Mouse (Mus musculus) MEL (cell line): ENCODE measurements around the gene Soat1. TPM values are rescaled to one million over a fixed set of nuclear protein-coding genes. Genes with fewer than 3 reads are reported as not detected.
A peak's percentile ranks its signal among the peaks of the same experiment; 100 is the strongest.

Experiments used
- DNase-seq: peaks from one replicate; pipeline ENCODE4 v3.0.0; 2011; ENCODE audit warnings: low read depth, low spot score
- H3K27ac ChIP-seq: 2 replicates; pipeline ENCODE4 v1.5.1; 2012; ENCODE audit warnings: low read depth, mild to moderate bottlenecking, control low read depth, low read length, moderate library complexity; ENCODE audit not compliant: control insufficient read depth
- H3K27me3 ChIP-seq, 2 experiments: fragments of 150-350 bp in 1 of 2; sonication (generic) in 1 of 2; 2 replicates each; pipeline ENCODE4 v1.6.1; 2012; ENCODE audit warnings: low read length in 2 of 2, mild to moderate bottlenecking in 2 of 2, improper control_type of control experiment in 1 of 2, moderate library complexity in 1 of 2; ENCODE audit not compliant: insufficient read depth in 2 of 2, control insufficient read depth in 1 of 2
- H3K36me3 ChIP-seq, 2 experiments: 2 replicates each; pipeline ENCODE4 v1.6.1; 2012 to 2014; ENCODE audit warnings: low read length in 2 of 2, improper control_type of control experiment in 1 of 2, inconsistent platforms in 1 of 2, mild to moderate bottlenecking in 1 of 2; ENCODE audit not compliant: insufficient read depth in 2 of 2, control insufficient read depth in 1 of 2
- H3K4me1 ChIP-seq, 2 experiments: fragments of 150-350 bp in 1 of 2; sonication (generic) in 1 of 2; 2 replicates each; pipeline ENCODE4 v1.6.1; 2012; ENCODE audit warnings: low read length in 2 of 2, improper control_type of control experiment in 1 of 2, mild to moderate bottlenecking in 1 of 2; ENCODE audit not compliant: insufficient read depth in 2 of 2, control insufficient read depth in 1 of 2
- H3K4me3 ChIP-seq, 2 experiments: fragments of 150-350 bp in 1 of 2; sonication (generic) in 1 of 2; 2 replicates each; pipeline ENCODE4 v1.5.1; 2012; ENCODE audit warnings: low read depth in 2 of 2, low read length in 2 of 2, mild to moderate bottlenecking in 2 of 2, moderate library complexity in 2 of 2, control low read depth in 1 of 2, improper control_type of control experiment in 1 of 2; ENCODE audit not compliant: control insufficient read depth in 1 of 2, insufficient read depth in 1 of 2
- H3K79me2 ChIP-seq: 2 replicates; pipeline ENCODE4 v1.6.1; 2012; ENCODE audit warnings: mild to moderate bottlenecking, low read length, moderate library complexity; ENCODE audit not compliant: control insufficient read depth, poor library complexity, insufficient read depth
- H3K9ac ChIP-seq: 2 replicates; pipeline ENCODE4 v1.6.1; 2012; ENCODE audit warnings: low read depth, mild to moderate bottlenecking, control low read depth, low read length, moderate library complexity; ENCODE audit not compliant: control insufficient read depth, poor library complexity, severe bottlenecking
- H3K9me3 ChIP-seq: fragments of 150-350 bp; sonication (generic); replicated peaks from 2 replicates; pipeline ENCODE4 v1.6.1; 2012; ENCODE audit warnings: mild to moderate bottlenecking, low read length, improper control_type of control experiment, moderate library complexity; ENCODE audit not compliant: insufficient read depth
- CHD1 ChIP-seq: IDR thresholded peaks from 2 replicates; pipeline ENCODE4 v1.6.1; 2012; ENCODE audit warnings: low read depth, mild to moderate bottlenecking, inconsistent platforms, low read length, improper control_type of control experiment
- CHD2 ChIP-seq: IDR thresholded peaks from 2 replicates; pipeline ENCODE4 v1.6.1; 2011; ENCODE audit warnings: low read length, improper control_type of control experiment
- CTCF ChIP-seq, 3 experiments: IDR thresholded peaks in 2 of 3; conservative IDR thresholded peaks in 1 of 3; 2 replicates each; pipeline ENCODE4 v1.5.1; 2011 to 2012; ENCODE audit warnings: low read length in 3 of 3, low read depth in 2 of 3, mild to moderate bottlenecking in 2 of 3, improper control_type of control experiment in 1 of 3, inconsistent platforms in 1 of 3, mixed read lengths in 1 of 3, moderate library complexity in 1 of 3; ENCODE audit not compliant: control insufficient read depth in 1 of 3, insufficient read depth in 1 of 3, poor library complexity in 1 of 3, severe bottlenecking in 1 of 3
- E2F4 ChIP-seq: IDR thresholded peaks from 2 replicates; pipeline ENCODE4 v1.6.1; 2011; ENCODE audit warnings: low read depth, low read length, improper control_type of control experiment, borderline replicate concordance
- EP300 ChIP-seq, 2 experiments: IDR thresholded peaks; 2 replicates each; pipeline ENCODE4 v1.6.1; 2011; ENCODE audit warnings: improper control_type of control experiment in 2 of 2, low read length in 2 of 2, low read depth in 1 of 2, mild to moderate bottlenecking in 1 of 2
- GABPA ChIP-seq: IDR thresholded peaks from 2 replicates; pipeline ENCODE4 v1.6.1; 2012; ENCODE audit warnings: low read depth, mild to moderate bottlenecking, inconsistent platforms, low read length, improper control_type of control experiment, moderate library complexity
- GATA1 ChIP-seq: IDR thresholded peaks from 2 replicates; pipeline ENCODE4 v1.6.1; 2011; ENCODE audit warnings: low read depth, low read length, improper control_type of control experiment
- HCFC1 ChIP-seq: IDR thresholded peaks from 2 replicates; pipeline ENCODE4 v1.6.1; 2012; ENCODE audit warnings: low read depth, mild to moderate bottlenecking, inconsistent platforms, low read length, improper control_type of control experiment, moderate library complexity
- MAFK ChIP-seq: IDR thresholded peaks from 2 replicates; pipeline ENCODE4 v1.6.1; 2011; ENCODE audit warnings: low read depth, mild to moderate bottlenecking, low read length, improper control_type of control experiment, borderline replicate concordance
- MAZ ChIP-seq: IDR thresholded peaks from 2 replicates; pipeline ENCODE4 v1.6.1; 2012; ENCODE audit warnings: low read depth, mild to moderate bottlenecking, inconsistent platforms, low read length, improper control_type of control experiment
- NELFE ChIP-seq: IDR thresholded peaks from 2 replicates; pipeline ENCODE4 v1.6.1; 2011; ENCODE audit warnings: low read depth, low read length, improper control_type of control experiment
- NRF1 ChIP-seq: IDR thresholded peaks from 2 replicates; pipeline ENCODE4 v1.6.1; 2014; ENCODE audit warnings: low read depth, mild to moderate bottlenecking, inconsistent platforms, low read length, improper control_type of control experiment, moderate library complexity; ENCODE audit not compliant: poor library complexity, insufficient read depth, severe bottlenecking
- RAD21 ChIP-seq: IDR thresholded peaks from 2 replicates; pipeline ENCODE4 v1.6.1; 2011; ENCODE audit warnings: mild to moderate bottlenecking, low read depth, low read length, improper control_type of control experiment
- RCOR1 ChIP-seq: IDR thresholded peaks from 2 replicates; pipeline ENCODE4 v1.6.1; 2012; ENCODE audit warnings: low read depth, mild to moderate bottlenecking, inconsistent platforms, low read length, improper control_type of control experiment
- SIN3A ChIP-seq: IDR thresholded peaks from 2 replicates; pipeline ENCODE4 v1.6.1; 2012; ENCODE audit warnings: low read length, improper control_type of control experiment, inconsistent platforms
- SMC3 ChIP-seq: IDR thresholded peaks from 2 replicates; pipeline ENCODE4 v1.6.1; 2011; ENCODE audit warnings: low read depth, low read length, improper control_type of control experiment
- TAL1 ChIP-seq: IDR thresholded peaks from 2 replicates; pipeline ENCODE4 v1.6.1; 2012; ENCODE audit warnings: mild to moderate bottlenecking, inconsistent platforms, low read length, moderate library complexity, mixed read lengths
- TBP ChIP-seq: IDR thresholded peaks from 2 replicates; pipeline ENCODE4 v1.8.0; 2011; ENCODE audit warnings: low read depth, low read length, improper control_type of control experiment
- UBTF ChIP-seq: IDR thresholded peaks from 2 replicates; pipeline ENCODE4 v1.6.1; 2012; ENCODE audit warnings: low read depth, mild to moderate bottlenecking, inconsistent platforms, low read length, improper control_type of control experiment, moderate library complexity, borderline replicate concordance; ENCODE audit not compliant: insufficient read depth
- USF2 ChIP-seq, 2 experiments: IDR thresholded peaks; 2 replicates each; pipeline ENCODE4 v1.6.1; 2011 to 2012; ENCODE audit warnings: improper control_type of control experiment in 2 of 2, low read length in 2 of 2, borderline replicate concordance in 1 of 2, inconsistent platforms in 1 of 2, low read depth in 1 of 2, mild to moderate bottlenecking in 1 of 2; ENCODE audit not compliant: insufficient read depth in 1 of 2
- ZMIZ1 ChIP-seq: IDR thresholded peaks from 2 replicates; pipeline ENCODE4 v1.6.1; 2012; ENCODE audit warnings: low read depth, mild to moderate bottlenecking, inconsistent platforms, low read length, improper control_type of control experiment, moderate library complexity
- ZNF384 ChIP-seq: IDR thresholded peaks from 2 replicates; pipeline ENCODE4 v1.6.1; 2012; ENCODE audit warnings: low read depth, mild to moderate bottlenecking, inconsistent platforms, low read length, improper control_type of control experiment
- polyA plus RNA-seq, 2 experiments: library from polyadenylated mRNA; stranded (reverse) in 1 of 2; unstranded in 1 of 2; fragments of >175 nt in 1 of 2; fragments of >200 nt in 1 of 2; gene quantifications; 2 replicates each; pipeline versions ENCODE4 v1.2.1 to v1.2.4; 2012; ENCODE audit warnings: low replicate concordance in 2 of 2, low read depth in 1 of 2; ENCODE audit not compliant: insufficient read length in 2 of 2, insufficient read depth in 1 of 2, missing spikeins in 1 of 2
- total RNA-seq: library from RNA; depleted of rRNA; stranded (reverse); fragments of 300-350 nt; gene quantifications from 2 replicates; pipeline ENCODE4 v1.2.3, GENCODE M21; 2012

The Soat1 gene
- total and polyA plus RNA-seq, 3 experiments, result 2.7 to 10.5 TPM; not detected in 1

DNA sequence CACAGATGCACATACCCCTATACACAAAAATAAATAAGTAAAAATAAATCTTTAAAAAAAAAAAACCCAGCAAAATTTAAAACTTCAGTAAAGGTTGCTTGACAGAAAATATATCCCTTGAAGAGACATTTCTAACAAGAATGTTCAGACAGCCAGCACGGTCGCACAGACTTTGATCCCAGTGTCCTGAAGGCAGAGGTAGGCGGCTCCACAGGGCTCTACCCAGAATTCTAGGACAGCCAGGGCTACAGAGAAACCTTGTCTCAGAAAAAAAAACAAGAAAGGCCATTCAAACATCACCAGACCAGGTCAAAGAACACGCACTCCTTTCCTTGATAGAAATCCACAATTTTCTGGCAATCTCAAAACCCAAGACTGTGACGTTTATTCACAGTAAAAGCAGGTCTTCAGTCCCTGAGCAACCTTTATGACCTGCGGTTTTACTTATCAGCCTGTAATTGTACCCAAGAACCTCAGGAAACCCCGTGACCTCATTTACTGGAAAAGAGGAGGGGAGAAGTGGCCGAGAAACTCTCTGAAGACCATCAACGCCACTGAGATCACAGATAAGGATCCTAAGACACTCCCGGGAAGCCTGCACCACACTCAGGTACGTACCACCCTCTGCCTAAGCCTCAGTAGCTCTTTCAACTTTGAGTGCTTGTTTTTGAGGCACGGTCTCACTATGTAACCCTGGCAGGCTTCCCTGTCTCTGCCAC, 11.7 kb downstream of the Soat1 start:
- H3K36me3 ChIP-seq, result peaks cover 0 to 5% of the 10 kb centered on the region in 2 experiments; a peak in 2 of 4 replicates
- TF ChIP-seq NELFE, result no peak
- peak in 1 of 2 experiments; percentile 20; a peak in 1 of 4 replicates for TF ChIP-seq EP300 (IDR thresholded peaks at IDR 0.05; ENCODE audit: low read depth in 1 of 2, low read length in 2 of 2)
- TF ChIP-seq, all 39 proteins: peak for 1
- peaks cover 0 to 8% of the 10 kb centered on the region in 2 experiments; a peak in 3 of 4 replicates for H3K4me1 ChIP-seq
- H3K4me3 ChIP-seq, result no peak overlapping the region
- H3K27me3 ChIP-seq, result no peaks in the 10 kb centered on the region
- no peak overlapping the region for H3K27ac ChIP-seq
- no peak overlapping the region for H3K9ac ChIP-seq
- no peaks in the 10 kb centered on the region for H3K9me3 ChIP-seq
- H3K79me2 ChIP-seq, result no peaks in the 10 kb centered on the region
- no peak for DNase-seq

DNA sequence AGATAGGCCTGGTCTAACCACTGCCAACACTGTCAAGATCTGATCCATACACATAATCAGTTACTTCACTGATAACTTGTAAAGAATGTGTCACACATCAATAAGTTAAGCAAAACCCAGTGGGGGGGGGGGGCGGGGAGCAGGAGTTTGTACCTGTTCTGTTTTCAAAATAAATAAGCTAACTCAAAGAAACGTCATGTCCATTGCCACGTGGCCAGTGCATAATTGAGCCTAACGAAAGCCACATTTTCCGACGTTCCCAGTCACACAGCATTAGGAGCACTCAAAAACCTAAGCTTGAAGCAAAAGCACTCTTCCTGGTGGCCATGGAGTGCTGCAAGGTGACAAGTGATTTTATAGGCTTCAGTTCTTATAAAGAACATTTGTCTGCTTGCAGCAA, 13.1 kb downstream of the Soat1 start:
- DNase-seq, result no peak
- Histone ChIP-seq H3K4me1 (peaks cover 0 to 8% of the 10 kb centered on the region in 2 experiments; a peak in 3 of 4 replicates), H3K9me3 (no peaks in the 10 kb centered on the region), H3K79me2 (no peaks in the 10 kb centered on the region), H3K36me3 (peaks cover 0 to 5% of the 10 kb centered on the region in 2 experiments; a peak in 2 of 4 replicates), H3K9ac (no peak overlapping the region), H3K27ac (no peak overlapping the region), H3K4me3 (no peak overlapping the region), H3K27me3 (no peaks in the 10 kb centered on the region)
- TF ChIP-seq USF2 (IDR thresholded peaks at IDR 0.05; ENCODE audit: borderline replicate concordance in 1 of 2, insufficient read depth in 1 of 2, low read depth in 1 of 2, low read length in 2 of 2) (no peak), MAZ (no peak), TAL1 (no peak), NRF1 (no peak), ZNF384 (no peak), RCOR1 (no peak), RAD21 (no peak)

DNA sequence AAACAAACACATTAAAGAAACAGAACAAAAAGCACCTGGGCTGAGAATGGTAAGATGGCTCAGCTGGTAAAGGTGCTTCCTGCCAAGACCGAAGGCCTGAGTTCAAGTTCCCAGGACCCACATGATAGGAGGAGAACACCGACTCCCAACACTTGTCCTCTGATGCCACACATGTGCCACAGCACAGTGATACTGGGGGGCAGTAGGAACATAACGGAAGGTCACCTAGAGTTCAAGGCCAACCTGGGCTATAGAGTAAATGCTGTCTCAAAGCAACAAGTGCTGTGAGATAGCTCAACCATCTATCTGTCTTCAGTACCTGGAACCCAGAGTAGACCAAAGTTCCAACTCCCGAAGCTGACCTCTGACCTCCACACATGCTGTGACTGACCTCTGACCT, 13.9 kb downstream of the Soat1 start:
- H3K9me3 ChIP-seq, result no peaks in the 10 kb centered on the region
- DNase-seq, result no peak
- no peaks in the 10 kb centered on the region for H3K79me2 ChIP-seq
- no peak overlapping the region for H3K9ac ChIP-seq
- no peak overlapping the region for H3K4me3 ChIP-seq
- H3K27me3 ChIP-seq, result no peaks in the 10 kb centered on the region
- H3K36me3 ChIP-seq, result peaks cover 0 to 5% of the 10 kb centered on the region in 2 experiments; a peak in 2 of 4 replicates
- H3K4me1 ChIP-seq, result peaks cover 0 to 8% of the 10 kb centered on the region in 2 experiments; a peak in 3 of 4 replicates
- no peak for TF ChIP-seq CHD2
- TF ChIP-seq CTCF (IDR thresholded peaks at IDR 0.05 in 2 of 3, conservative IDR thresholded peaks at IDR 0.05 in 1 of 3; ENCODE audit: control insufficient read depth in 1 of 3, insufficient read depth in 1 of 3, low read depth in 2 of 3, low read length in 3 of 3, poor library complexity in 1 of 3, severe bottlenecking in 1 of 3), result no peak
- TF ChIP-seq MAFK, result no peak
- no peak for TF ChIP-seq SIN3A
- TF ChIP-seq E2F4, result no peak
- TF ChIP-seq GABPA, result no peak
- no peak for TF ChIP-seq UBTF
- TF ChIP-seq MAZ, result no peak
- no peak for TF ChIP-seq USF2 (IDR thresholded peaks at IDR 0.05; ENCODE audit: borderline replicate concordance in 1 of 2, insufficient read depth in 1 of 2, low read depth in 1 of 2, low read length in 2 of 2)
- TF ChIP-seq TBP, result no peak
- no peak for TF ChIP-seq GATA1
- no peak for TF ChIP-seq ZNF384
- TF ChIP-seq SMC3, result no peak
- TF ChIP-seq HCFC1, result no peak
- no peak for TF ChIP-seq CHD1
- no peak for TF ChIP-seq ZMIZ1
- no peak for TF ChIP-seq RAD21
- no peak overlapping the region for H3K27ac ChIP-seq
